Mouse (Mus musculus): ENCODE data around the gene Klrb1c. TPM values are rescaled to one million over a fixed set of nuclear protein-coding genes. Genes with fewer than 3 reads are reported as not detected.
A peak's percentile ranks its signal among the peaks of the same experiment; 100 is the strongest.
"Not testable (repeated sequence)": the region's sequence is repeated elsewhere in the genome, so short reads cannot be mapped to it uniquely, and the experiment has no call there.

The Klrb1c gene
- total RNA-seq (2021): not detected
- long read RNA-seq, experiment 1: 0 reads
- long read RNA-seq, experiment 2: 0 reads

GRCm38 (mm10) chr6:128789115-128789514 lies at the start of gene Klrb1c:
TSS of gene Klrb1c (minus strand) at chr6:128789215.
- DNase-seq (ENCODE audit: low spot score): no peak

- no peak for DNase-seq (ENCODE audit: low spot score)
These were observed 48.7 kb upstream of the Klrb1c start for GRCm38 (mm10) chr6:128837454-128838341.

GRCm38 (mm10) chr6:128836955-128837334 lies 47.9 kb upstream of the Klrb1c start:
- no peak for DNase-seq (ENCODE audit: low spot score)

- DNase-seq (ENCODE audit: low spot score): no peak
These were observed 47.4 kb upstream of the Klrb1c start for GRCm38 (mm10) chr6:128836191-128836954.

GRCm38 (mm10) chr6:128835571-128835970 lies 46.6 kb upstream of the Klrb1c start:
- DNase-seq (ENCODE audit: low spot score): no peak

- no peak for DNase-seq (ENCODE audit: low spot score)
These were observed 44.0 kb upstream of the Klrb1c start for GRCm38 (mm10) chr6:128833046-128833445.

GRCm38 (mm10) chr6:128829837-128830236 lies 40.8 kb upstream of the Klrb1c start:
- DNase-seq (ENCODE audit: low spot score): no peak

- DNase-seq (ENCODE audit: low spot score): no peak
These were observed 37.8 kb upstream of the Klrb1c start for GRCm38 (mm10) chr6:128826781-128827180.

- DNase-seq (ENCODE audit: low spot score): no peak
These were observed 37.1 kb upstream of the Klrb1c start, which contains the start of the genes Gm44511 and Klrb1b for GRCm38 (mm10) chr6:128826132-128826531. TSS of gene Gm44511 (minus strand) at chr6:128826315. TSS of gene Klrb1b (minus strand) at chr6:128826331.

- no peak for DNase-seq (ENCODE audit: low spot score)
These were observed 29.2 kb upstream of the Klrb1c start for GRCm38 (mm10) chr6:128818083-128818802.

- DNase-seq (ENCODE audit: low spot score): no peak
These were observed 19.5 kb upstream of the Klrb1c start for GRCm38 (mm10) chr6:128808532-128808931.

- DNase-seq (ENCODE audit: low spot score): no peak
These were observed 18.0 kb upstream of the Klrb1c start for GRCm38 (mm10) chr6:128807021-128807420.

GRCm38 (mm10) chr6:128804823-128805640 lies 16.0 kb upstream of the Klrb1c start:
- DNase-seq (ENCODE audit: low spot score): peak; percentile 60

- peak; percentile 95 for DNase-seq (ENCODE audit: low spot score)
These were observed 14.2 kb upstream of the Klrb1c start for GRCm38 (mm10) chr6:128802999-128803857.

- no peak for DNase-seq (ENCODE audit: low spot score)
These were observed 13.5 kb upstream of the Klrb1c start for GRCm38 (mm10) chr6:128802557-128802956.

GRCm38 (mm10) chr6:128800696-128801095 lies 11.7 kb upstream of the Klrb1c start:
- DNase-seq (ENCODE audit: low spot score): not testable (repeated sequence)

GRCm38 (mm10) chr6:128799896-128800270 lies 10.9 kb upstream of the Klrb1c start:
- no peak for DNase-seq (ENCODE audit: low spot score)

- DNase-seq (ENCODE audit: low spot score): peak; percentile 88
These were observed 10.3 kb upstream of the Klrb1c start for GRCm38 (mm10) chr6:128799144-128799895.

GRCm38 (mm10) chr6:128798772-128799143 lies 9.7 kb upstream of the Klrb1c start:
- peak; percentile 77 for DNase-seq (ENCODE audit: low spot score)
